Comparison of ENCODE assay signal across 21 mouse cellular contexts in the genomic region with DNA sequence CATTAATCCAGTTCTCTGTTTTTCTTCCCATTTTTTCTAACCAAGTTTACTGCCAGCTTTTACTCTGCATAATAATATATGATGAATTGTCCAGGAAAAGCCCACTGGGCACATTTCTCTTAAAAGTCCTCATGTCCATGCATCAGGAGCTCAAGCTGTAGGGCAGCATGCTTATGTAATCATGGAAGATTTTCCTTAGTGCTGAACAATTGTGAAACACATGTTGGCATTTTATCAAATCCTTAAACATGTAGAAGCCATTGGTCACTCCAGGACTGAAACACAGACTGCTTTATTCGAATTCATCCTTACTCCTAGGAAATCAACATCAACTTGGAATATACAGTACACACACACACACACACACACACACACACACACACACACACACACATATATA.
"Had no signal": no experiment of that assay in that cellular context is flagged by ENCODE, and none has a peak within 500 bp of the region (broad histone marks: within the 10 kb centered on the region; RNA-seq: fewer than 3 reads in every experiment).

No protein-coding gene starts in this region.

- ATAC-seq: intestine, embryonic 16.5 days; liver, postnatal 0 days had no signal

- H3K27me3 ChIP-seq: limb, embryonic 15.5 days had no signal

- DNase-seq: kidney, adult 18-20 months; kidney, adult 9 months; kidney, postnatal 14 days; kidney, postnatal 4 days; layer of hippocampus, adult 9-11 months; liver, postnatal 0 days; lung, postnatal 4 days; midbrain, embryonic 14.5 days; right cerebral cortex, adult 18-20 months; right cerebral cortex, postnatal 14 days; right cerebral cortex, postnatal 4 days; thymus, adult 2 months; thymus, postnatal 14 days; thymus, postnatal 4 days had no signal

- H3K36me3 ChIP-seq: limb, embryonic 15.5 days had no signal

- H3K4me2 ChIP-seq: limb, embryonic 15.5 days; liver, embryonic 11.5 days; midbrain, embryonic 11.5 days had no signal

- H3K4me3 ChIP-seq: layer of hippocampus, adult 2 months; limb, embryonic 15.5 days had no signal

- H3K9ac ChIP-seq: limb, embryonic 15.5 days; liver, embryonic 14.5 days; liver, postnatal 0 days had no signal

- H3K9me3 ChIP-seq: limb, embryonic 15.5 days had no signal

- H3K27ac ChIP-seq: layer of hippocampus, adult 2 months; limb, embryonic 15.5 days; liver, embryonic 14.5 days; stomach, postnatal 0 days had no signal
